Mouse (Mus musculus): ENCODE results near the gene Tmem120a. TPM values are rescaled to one million over a fixed set of nuclear protein-coding genes. Genes with fewer than 3 reads are reported as not detected.

Tmem120a gene
- polyA plus RNA-seq, 1 experiment from 2014 or later = 37.4 TPM

GRCm38 (mm10) chr5:135776546-135776945 is 32.3 kb upstream of the Tmem120a start:
- no peak for DNase-seq (ENCODE audit: low spot score)

GRCm38 (mm10) chr5:135772519-135772918 is 28.3 kb upstream of the Tmem120a start:
- H3K27me3 ChIP-seq (ENCODE audit: control insufficient read depth, insufficient read depth, low read length) = no peaks in the 10 kb centered on the region
- no peaks in the 10 kb centered on the region for H3K9me3 ChIP-seq (ENCODE audit: control insufficient read depth, low read length)
- 0 out of 2 replicates have a peak, but pooled peaks cover 1% of the 10 kb centered on the region for H3K4me1 ChIP-seq (replicated peaks; ENCODE audit: control insufficient read depth, insufficient read depth)
- H3K9ac ChIP-seq (ENCODE audit: low read length) = no peak overlapping the region
- ATAC-seq (ENCODE audit: low FRiP score, low TSS enrichment) = no peak
- DNase-seq (ENCODE audit: low spot score) = no peak
- H3K36me3 ChIP-seq (ENCODE audit: control insufficient read depth, insufficient read depth, low read length) = no peaks in the 10 kb centered on the region
- no peak overlapping the region for H3K4me3 ChIP-seq (ENCODE audit: low read depth, low read length)
- 45% methylated on average over 3 of the region's 3 CpGs for WGBS
- no peak overlapping the region for H3K4me2 ChIP-seq (replicated peaks; ENCODE audit: low read depth)
- TF ChIP-seq CTCF (IDR thresholded peaks at IDR 0.05; ENCODE audit: low read depth) = no peak
- TF ChIP-seq EP300 (optimal IDR thresholded peaks at IDR 0.05) = no peak
- H3K27ac ChIP-seq (replicated peaks) = no peak overlapping the region

More at GRCm38 (mm10) chr5:135776546-135776945, 32.3 kb upstream of the Tmem120a start:
- H3K9ac ChIP-seq (ENCODE audit: low read length) = no peak overlapping the region
- no peaks in the 10 kb centered on the region for H3K27me3 ChIP-seq (ENCODE audit: control insufficient read depth, insufficient read depth, low read length)
- 0 out of 2 replicates have a peak, but pooled peaks cover 9% of the 10 kb centered on the region for H3K4me1 ChIP-seq (replicated peaks; ENCODE audit: control insufficient read depth, insufficient read depth)
- no peak for ATAC-seq (ENCODE audit: low FRiP score, low TSS enrichment)
- 73% methylated on average over 4 of the region's 4 CpGs for WGBS
- H3K36me3 ChIP-seq (ENCODE audit: control insufficient read depth, insufficient read depth, low read length) = no peaks in the 10 kb centered on the region
- no peak overlapping the region for H3K27ac ChIP-seq (replicated peaks)
- H3K4me2 ChIP-seq (replicated peaks; ENCODE audit: low read depth) = no peak overlapping the region
- TF ChIP-seq EP300 (optimal IDR thresholded peaks at IDR 0.05) (no peak), CTCF (IDR thresholded peaks at IDR 0.05; ENCODE audit: low read depth) (no peak)
- H3K4me3 ChIP-seq (ENCODE audit: low read depth, low read length) = no peak overlapping the region
- H3K9me3 ChIP-seq (ENCODE audit: control insufficient read depth, low read length) = no peaks in the 10 kb centered on the region

- no peaks in the 10 kb centered on the region for H3K4me1 ChIP-seq (replicated peaks; ENCODE audit: control insufficient read depth, insufficient read depth)
- no peak overlapping the region for H3K4me2 ChIP-seq (replicated peaks; ENCODE audit: low read depth)
- no peaks in the 10 kb centered on the region for H3K36me3 ChIP-seq (ENCODE audit: control insufficient read depth, insufficient read depth, low read length)
- no peak overlapping the region for H3K4me3 ChIP-seq (ENCODE audit: low read depth, low read length)
- TF ChIP-seq EP300 (optimal IDR thresholded peaks at IDR 0.05) = no peak
- no peak for TF ChIP-seq CTCF (IDR thresholded peaks at IDR 0.05; ENCODE audit: low read depth)
- no peaks in the 10 kb centered on the region for H3K27me3 ChIP-seq (ENCODE audit: control insufficient read depth, insufficient read depth, low read length)
- ATAC-seq (ENCODE audit: low FRiP score, low TSS enrichment) (no peak), DNase-seq (ENCODE audit: low spot score) (no peak)
- 51% methylated on average over 3 of the region's 3 CpGs for WGBS
- H3K27ac ChIP-seq (replicated peaks) = no peak overlapping the region
- H3K9ac ChIP-seq (ENCODE audit: low read length) = no peak overlapping the region
- no peaks in the 10 kb centered on the region for H3K9me3 ChIP-seq (ENCODE audit: control insufficient read depth, low read length)
Measured at GRCm38 (mm10) chr5:135764971-135765370, 20.7 kb upstream of the Tmem120a start.

GRCm38 (mm10) chr5:135763526-135763925 is 19.3 kb upstream of the Tmem120a start:
- Histone ChIP-seq H3K9me3 (ENCODE audit: control insufficient read depth, low read length) (no peaks in the 10 kb centered on the region), H3K9ac (ENCODE audit: low read length) (no peak overlapping the region), H3K36me3 (ENCODE audit: control insufficient read depth, insufficient read depth, low read length) (no peaks in the 10 kb centered on the region), H3K27ac (replicated peaks) (no peak overlapping the region), H3K4me3 (ENCODE audit: low read depth, low read length) (no peak overlapping the region), H3K4me1 (replicated peaks; ENCODE audit: control insufficient read depth, insufficient read depth) (no peaks in the 10 kb centered on the region), H3K27me3 (ENCODE audit: control insufficient read depth, insufficient read depth, low read length) (no peaks in the 10 kb centered on the region), H3K4me2 (replicated peaks; ENCODE audit: low read depth) (no peak overlapping the region)
- DNase-seq (ENCODE audit: low spot score) (peak; percentile 77), ATAC-seq (ENCODE audit: low FRiP score, low TSS enrichment) (no peak)
- TF ChIP-seq CTCF (IDR thresholded peaks at IDR 0.05; ENCODE audit: low read depth) (peak; percentile 93), EP300 (optimal IDR thresholded peaks at IDR 0.05) (no peak)
- 3% methylated on average over 7 of the region's 7 CpGs for WGBS

GRCm38 (mm10) chr5:135761881-135762280 is 17.6 kb upstream of the Tmem120a start:
- ATAC-seq (ENCODE audit: low FRiP score, low TSS enrichment) = no peak
- Histone ChIP-seq H3K4me1 (replicated peaks; ENCODE audit: control insufficient read depth, insufficient read depth) (no peaks in the 10 kb centered on the region), H3K4me3 (ENCODE audit: low read depth, low read length) (no peak overlapping the region), H3K9me3 (ENCODE audit: control insufficient read depth, low read length) (no peaks in the 10 kb centered on the region), H3K36me3 (ENCODE audit: control insufficient read depth, insufficient read depth, low read length) (no peaks in the 10 kb centered on the region), H3K27ac (replicated peaks) (no peak overlapping the region), H3K4me2 (replicated peaks; ENCODE audit: low read depth) (no peak overlapping the region), H3K27me3 (ENCODE audit: control insufficient read depth, insufficient read depth, low read length) (no peaks in the 10 kb centered on the region), H3K9ac (ENCODE audit: low read length) (no peak overlapping the region; the same call in 1 of the 2 replicates)
- WGBS = 62% methylated on average over 3 of the region's 3 CpGs
- TF ChIP-seq CTCF (IDR thresholded peaks at IDR 0.05; ENCODE audit: low read depth) (no peak), EP300 (optimal IDR thresholded peaks at IDR 0.05) (no peak)
- DNase-seq (ENCODE audit: low spot score) = no peak

GRCm38 (mm10) chr5:135751595-135751994 is 7.3 kb upstream of the Tmem120a start:
- Histone ChIP-seq H3K36me3 (ENCODE audit: control insufficient read depth, insufficient read depth, low read length) (no peaks in the 10 kb centered on the region), H3K9ac (ENCODE audit: low read length) (no peak overlapping the region), H3K9me3 (ENCODE audit: control insufficient read depth, low read length) (no peaks in the 10 kb centered on the region), H3K4me2 (replicated peaks; ENCODE audit: low read depth) (no peak overlapping the region), H3K27ac (replicated peaks) (no peak overlapping the region), H3K4me1 (replicated peaks; ENCODE audit: control insufficient read depth, insufficient read depth) (no peaks in the 10 kb centered on the region), H3K4me3 (ENCODE audit: low read depth, low read length) (no peak overlapping the region), H3K27me3 (ENCODE audit: control insufficient read depth, insufficient read depth, low read length) (no peaks in the 10 kb centered on the region)
- WGBS = 77% methylated on average over 2 of the region's 2 CpGs
- ATAC-seq (ENCODE audit: low FRiP score, low TSS enrichment) (no peak), DNase-seq (ENCODE audit: low spot score) (no peak)
- TF ChIP-seq CTCF (IDR thresholded peaks at IDR 0.05; ENCODE audit: low read depth) = no peak
- TF ChIP-seq EP300 (optimal IDR thresholded peaks at IDR 0.05) = no peak
